Mouse (Mus musculus): ENCODE data around the gene Bnip2. TPM values are rescaled to one million over a fixed set of nuclear protein-coding genes. Genes with fewer than 3 reads are reported as not detected.

The Bnip2 gene
- polyA plus RNA-seq, 2 experiments = 23.8 to 46.6 TPM

GRCm38 (mm10) chr9:70048751-70049415, 59.6 kb downstream of the Bnip2 start:
- Histone ChIP-seq H3K4me3 (ENCODE audit: insufficient read depth in 1 of 2, low read depth in 2 of 2, low read length in 2 of 2) (no peak overlapping the region), H3K9me3 (ENCODE audit: control insufficient read depth, low read length) (no peaks in the 10 kb centered on the region), H3K4me2 (ENCODE audit: low read depth) (no peak overlapping the region), H3K4me1 (replicated peaks; ENCODE audit: control insufficient read depth in 2 of 2, insufficient read depth in 2 of 2, low read length in 1 of 2) (peaks cover 23 to 26% of the 10 kb centered on the region in 2 experiments), H3K36me3 (replicated peaks; ENCODE audit: control insufficient read depth, insufficient read depth, low read depth) (no peaks in the 10 kb centered on the region), H3K9ac (replicated peaks) (no peak overlapping the region), H3K27ac (no peak overlapping the region), H3K27me3 (ENCODE audit: control insufficient read depth, insufficient read depth, low read length) (no peaks in the 10 kb centered on the region)
- 54% methylated on average over 6 of the region's 6 CpGs for WGBS (ENCODE audit: insufficient replicate concordance)
- ATAC-seq (ENCODE audit: insufficient read depth) (no peak), DNase-seq (ENCODE audit: low read depth in 3 of 3, low spot score in 3 of 3) (no peak)
- TF ChIP-seq CTCF (IDR thresholded peaks at IDR 0.05; ENCODE audit: low read depth) = no peak
- TF ChIP-seq EP300 (IDR thresholded peaks at IDR 0.05; ENCODE audit: low read depth) = no peak

- no peak for DNase-seq (ENCODE audit: low read depth in 3 of 3, low spot score in 3 of 3)
- TF ChIP-seq CTCF (IDR thresholded peaks at IDR 0.05; ENCODE audit: low read depth) = no peak
- no peak for TF ChIP-seq EP300 (IDR thresholded peaks at IDR 0.05; ENCODE audit: low read depth)
- no peak for ATAC-seq (ENCODE audit: insufficient read depth)
- Histone ChIP-seq H3K27me3 (ENCODE audit: control insufficient read depth, insufficient read depth, low read length) (no peaks in the 10 kb centered on the region), H3K9ac (replicated peaks) (no peak overlapping the region), H3K27ac (no peak overlapping the region), H3K4me1 (replicated peaks; ENCODE audit: control insufficient read depth in 2 of 2, insufficient read depth in 2 of 2, low read length in 1 of 2) (peaks cover 22 to 23% of the 10 kb centered on the region in 2 experiments), H3K9me3 (ENCODE audit: control insufficient read depth, low read length) (no peaks in the 10 kb centered on the region), H3K4me3 (ENCODE audit: insufficient read depth in 1 of 2, low read depth in 2 of 2, low read length in 2 of 2) (no peak overlapping the region), H3K4me2 (ENCODE audit: low read depth) (no peak overlapping the region), H3K36me3 (replicated peaks; ENCODE audit: control insufficient read depth, insufficient read depth, low read depth) (no peaks in the 10 kb centered on the region)
- 35% methylated on average over 3 of the region's 3 CpGs for WGBS (ENCODE audit: insufficient replicate concordance)
Measured at GRCm38 (mm10) chr9:70049416-70049783, 60.1 kb downstream of the Bnip2 start.

GRCm38 (mm10) chr9:70049839-70050238, 60.6 kb downstream of the Bnip2 start:
- DNase-seq (ENCODE audit: low read depth in 3 of 3, low spot score in 3 of 3) = no peak
- no peak overlapping the region for H3K4me2 ChIP-seq (ENCODE audit: low read depth)
- H3K4me3 ChIP-seq (ENCODE audit: insufficient read depth in 1 of 2, low read depth in 2 of 2, low read length in 2 of 2) = no peak overlapping the region
- no peaks in the 10 kb centered on the region for H3K36me3 ChIP-seq (replicated peaks; ENCODE audit: control insufficient read depth, insufficient read depth, low read depth)
- no peak for ATAC-seq (ENCODE audit: insufficient read depth)
- peaks cover 20% of the 10 kb centered on the region in 2 experiments for H3K4me1 ChIP-seq (replicated peaks; ENCODE audit: control insufficient read depth in 2 of 2, insufficient read depth in 2 of 2, low read length in 1 of 2)
- TF ChIP-seq CTCF (IDR thresholded peaks at IDR 0.05; ENCODE audit: low read depth) (no peak), EP300 (IDR thresholded peaks at IDR 0.05; ENCODE audit: low read depth) (no peak)
- H3K9ac ChIP-seq (replicated peaks) = no peak overlapping the region
- WGBS (ENCODE audit: insufficient replicate concordance) = 26% methylated on average over 8 of the region's 8 CpGs
- H3K27me3 ChIP-seq (ENCODE audit: control insufficient read depth, insufficient read depth, low read length) = no peaks in the 10 kb centered on the region
- H3K9me3 ChIP-seq (ENCODE audit: control insufficient read depth, low read length) = no peaks in the 10 kb centered on the region
- H3K27ac ChIP-seq = no peak overlapping the region

- 58% methylated on average over 3 of the region's 3 CpGs for WGBS (ENCODE audit: insufficient replicate concordance)
- no peak for DNase-seq (ENCODE audit: low read depth in 3 of 3, low spot score in 3 of 3)
Measured at GRCm38 (mm10) chr9:70052730-70053129, 63.5 kb downstream of the Bnip2 start.

GRCm38 (mm10) chr9:70053411-70053810, 64.1 kb downstream of the Bnip2 start:
- no peak for ATAC-seq (ENCODE audit: insufficient read depth)
- 32% methylated on average over 3 of the region's 3 CpGs for WGBS (ENCODE audit: insufficient replicate concordance)

More at GRCm38 (mm10) chr9:70052730-70053129, 63.5 kb downstream of the Bnip2 start:
- H3K4me3 ChIP-seq (ENCODE audit: insufficient read depth in 1 of 2, low read depth in 2 of 2, low read length in 2 of 2) = no peak overlapping the region
- H3K4me2 ChIP-seq (ENCODE audit: low read depth) = no peak overlapping the region
- H3K36me3 ChIP-seq (replicated peaks; ENCODE audit: control insufficient read depth, insufficient read depth, low read depth) = no peaks in the 10 kb centered on the region
- peaks cover 0 to 2% of the 10 kb centered on the region in 2 experiments; a peak in 1 of 4 replicates for H3K4me1 ChIP-seq (replicated peaks; ENCODE audit: control insufficient read depth in 2 of 2, insufficient read depth in 2 of 2, low read length in 1 of 2)
- no peak for ATAC-seq (ENCODE audit: insufficient read depth)
- H3K27ac ChIP-seq = no peak overlapping the region
- TF ChIP-seq CTCF (IDR thresholded peaks at IDR 0.05; ENCODE audit: low read depth) (no peak), EP300 (IDR thresholded peaks at IDR 0.05; ENCODE audit: low read depth) (no peak)
- no peaks in the 10 kb centered on the region for H3K27me3 ChIP-seq (ENCODE audit: control insufficient read depth, insufficient read depth, low read length)
- H3K9ac ChIP-seq (replicated peaks) = no peak overlapping the region
- no peaks in the 10 kb centered on the region for H3K9me3 ChIP-seq (ENCODE audit: control insufficient read depth, low read length)

More at GRCm38 (mm10) chr9:70053411-70053810, 64.1 kb downstream of the Bnip2 start:
- H3K4me1 ChIP-seq (replicated peaks; ENCODE audit: control insufficient read depth in 2 of 2, insufficient read depth in 2 of 2, low read length in 1 of 2) = peaks cover 0 to 2% of the 10 kb centered on the region in 2 experiments; a peak in 1 of 4 replicates
- H3K27me3 ChIP-seq (ENCODE audit: control insufficient read depth, insufficient read depth, low read length) = no peaks in the 10 kb centered on the region
- no peaks in the 10 kb centered on the region for H3K9me3 ChIP-seq (ENCODE audit: control insufficient read depth, low read length)
- no peaks in the 10 kb centered on the region for H3K36me3 ChIP-seq (replicated peaks; ENCODE audit: control insufficient read depth, insufficient read depth, low read depth)
- TF ChIP-seq EP300 (IDR thresholded peaks at IDR 0.05; ENCODE audit: low read depth) = no peak
- no peak for TF ChIP-seq CTCF (IDR thresholded peaks at IDR 0.05; ENCODE audit: low read depth)
- no peak overlapping the region for H3K4me2 ChIP-seq (ENCODE audit: low read depth)
- no peak overlapping the region for H3K4me3 ChIP-seq (ENCODE audit: insufficient read depth in 1 of 2, low read depth in 2 of 2, low read length in 2 of 2)
- no peak overlapping the region for H3K27ac ChIP-seq
- H3K9ac ChIP-seq (replicated peaks) = no peak overlapping the region
- DNase-seq (ENCODE audit: low read depth in 3 of 3, low spot score in 3 of 3) = no peak

Other genes starting within 250 kb of the Bnip2 start
- 0.01 TPM in 1 of 2 replicates, not detected in the other for gene Foxb1, start 228.5 kb upstream of the Bnip2 start, polyA plus RNA-seq (2012; rRNA removed)
- gene Foxb1, start 228.5 kb upstream of the Bnip2 start, polyA plus RNA-seq (2014; fragmentation: Nextera tagmentation; extraction: Ambion mirVana) = not detected in 2 replicates
- gene Gtf2a2, start 23.1 kb downstream of the Bnip2 start, polyA plus RNA-seq (2012; rRNA removed) = 34.6 and 55.2 TPM in 2 replicates
- 148 and 150 TPM in 2 replicates for gene Gtf2a2, start 23.1 kb downstream of the Bnip2 start, polyA plus RNA-seq (2014; fragmentation: Nextera tagmentation; extraction: Ambion mirVana)
- gene Gcnt3, start 48.6 kb downstream of the Bnip2 start, polyA plus RNA-seq (2012; rRNA removed) = not detected in 2 replicates
- gene Gcnt3, start 48.6 kb downstream of the Bnip2 start, polyA plus RNA-seq (2014; fragmentation: Nextera tagmentation; extraction: Ambion mirVana) = not detected in 2 replicates
- 0.23 and 0.36 TPM in 2 replicates for gene Fam81a, start 153.1 kb downstream of the Bnip2 start, polyA plus RNA-seq (2012; rRNA removed)
- 0.40 and 0.47 TPM in 2 replicates for gene Fam81a, start 153.1 kb downstream of the Bnip2 start, polyA plus RNA-seq (2014; fragmentation: Nextera tagmentation; extraction: Ambion mirVana)
- 0.83 and 1.1 TPM in 2 replicates for gene Myo1e, start 217.9 kb downstream of the Bnip2 start, polyA plus RNA-seq (2012; rRNA removed)
- gene Myo1e, start 217.9 kb downstream of the Bnip2 start, polyA plus RNA-seq (2014; fragmentation: Nextera tagmentation; extraction: Ambion mirVana) = 1.8 and 2.3 TPM in 2 replicates